Mouse (Mus musculus) inflammation-experienced regulatory T-cells, adult 16 weeks (primary cell): ENCODE results near the gene Smarcd3. TPM values are rescaled to one million over a fixed set of nuclear protein-coding genes. Genes with fewer than 3 reads are reported as not detected.

Source experiments
- polyA plus RNA-seq: library from polyadenylated mRNA; unstranded; fragments of 100-300 nt; shearing (Covaris generic); gene quantifications from one replicate; pipeline ENCODE4 v1.2.1, GENCODE M21; 2017

Smarcd3 gene
- polyA plus RNA-seq: 1.6 TPM

DNA sequence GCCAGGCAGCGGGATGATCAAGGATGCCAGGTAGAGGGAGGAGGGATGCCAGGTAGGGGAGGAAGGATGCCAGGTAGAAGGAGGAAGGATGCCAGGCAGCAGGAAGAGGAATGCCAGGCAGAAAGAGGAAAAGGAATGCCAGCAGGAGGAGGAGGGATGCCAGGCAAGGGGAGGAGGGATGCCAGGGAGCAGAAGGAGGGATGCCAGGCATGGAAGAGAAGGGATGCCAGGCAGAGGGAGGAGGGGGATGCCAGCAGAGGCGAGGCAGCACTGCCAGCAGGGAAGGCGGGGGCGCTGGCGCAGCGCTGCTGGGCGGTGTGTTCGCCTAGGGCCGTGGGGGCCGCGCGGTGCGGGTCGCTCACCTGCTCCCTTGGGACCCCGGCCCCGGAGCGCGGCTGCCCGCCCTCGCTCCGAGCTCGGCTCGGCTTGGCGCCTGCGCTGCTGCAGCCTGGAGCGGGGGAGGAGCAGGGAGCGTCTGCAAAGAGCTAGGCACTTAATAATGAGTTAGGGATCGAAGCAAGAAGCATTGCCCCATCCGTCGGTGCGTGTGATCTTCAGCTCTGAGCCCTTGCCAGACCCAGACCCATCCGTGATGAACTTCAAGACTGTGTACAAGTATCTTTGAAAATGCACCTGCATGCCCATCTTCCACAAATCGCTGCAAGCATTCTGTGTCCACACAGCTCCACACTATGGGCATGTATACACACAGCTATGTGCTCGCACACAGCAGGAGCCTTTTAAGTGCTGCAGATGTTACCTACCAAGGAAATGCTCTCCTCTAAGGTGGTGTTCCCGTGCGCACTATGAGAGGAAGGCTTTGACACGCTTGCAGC lies at the start of gene Smarcd3:
Gene Smarcd3, minus strand, starts transcription at position 426 of the 836 bp plus-strand sequence.

DNA sequence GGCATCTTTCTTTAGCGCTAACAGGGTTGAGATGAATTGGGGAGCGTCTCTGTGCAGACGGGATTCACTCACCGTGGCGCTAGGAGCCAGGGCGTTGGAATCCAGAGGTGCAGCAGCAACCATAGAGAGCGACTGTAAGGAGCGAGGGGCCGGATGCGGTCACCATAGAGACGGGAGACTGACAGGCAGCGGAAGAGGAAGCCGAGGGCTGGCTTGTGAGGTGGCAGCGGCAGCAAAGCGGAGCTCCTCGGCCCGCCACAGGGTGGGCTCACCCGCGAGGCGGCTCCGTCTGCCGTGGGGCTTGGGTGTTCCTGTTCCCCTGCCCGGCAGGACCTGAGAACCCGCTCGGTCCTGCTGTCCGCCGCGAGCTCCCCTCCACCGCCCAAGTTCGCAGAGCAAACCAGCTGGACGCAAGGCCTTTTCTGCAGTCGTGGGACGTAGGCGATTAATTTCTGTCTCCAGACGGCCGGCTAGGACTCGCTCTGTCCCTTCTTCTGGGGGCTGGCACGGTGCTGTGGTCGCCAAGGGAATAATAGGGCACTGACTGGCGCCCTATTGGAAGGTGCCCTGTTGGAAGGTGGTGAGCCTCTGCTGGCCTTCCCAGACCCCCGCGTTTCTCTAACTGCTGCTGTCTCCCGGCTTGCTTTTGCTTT lies 37.5 kb downstream of the Smarcd3 start, which contains the start of gene Chpf2:
Gene Chpf2, plus strand, starts transcription at position 195 of the 653 bp plus-strand sequence.

DNA sequence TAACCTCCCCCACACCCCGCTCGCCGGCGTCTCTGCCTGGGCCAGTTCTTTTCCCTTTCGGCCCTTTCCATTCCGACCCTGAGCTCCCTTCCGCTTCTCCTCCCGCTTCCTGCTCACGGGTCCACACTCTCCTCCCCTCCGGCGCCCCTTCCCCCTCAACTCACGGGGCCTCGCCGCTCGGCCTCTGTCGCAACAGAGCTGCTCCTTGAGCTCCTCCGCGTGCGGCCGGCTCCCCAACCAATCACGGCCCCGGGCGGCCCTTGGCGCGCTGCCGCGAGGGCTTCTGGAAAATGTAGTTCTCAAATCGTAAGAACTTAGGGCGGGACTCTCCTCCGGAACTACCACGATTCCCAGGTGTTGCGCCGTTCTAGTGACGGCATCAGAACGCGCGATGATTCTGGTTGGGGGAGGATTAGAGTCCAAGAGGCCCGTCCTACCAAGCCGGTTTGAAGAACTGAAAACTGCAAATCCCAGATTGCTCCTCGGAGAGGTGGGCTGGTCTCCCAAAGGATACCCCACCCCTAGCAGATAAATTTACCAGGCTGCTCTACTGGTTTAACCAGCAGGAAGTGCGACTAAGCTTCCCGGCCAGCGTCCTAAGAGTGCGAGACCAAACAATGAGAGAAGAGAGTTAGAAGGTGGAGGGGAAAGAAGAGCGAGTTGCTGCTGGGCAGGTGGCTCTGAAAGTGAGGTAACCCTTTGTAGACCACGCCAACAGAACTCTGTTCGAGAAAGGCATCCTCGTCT lies 46.9 kb downstream of the Smarcd3 start, which contains the start of gene Abcf2:
Gene Abcf2, minus strand, starts transcription at position 285 of the 747 bp plus-strand sequence.

DNA sequence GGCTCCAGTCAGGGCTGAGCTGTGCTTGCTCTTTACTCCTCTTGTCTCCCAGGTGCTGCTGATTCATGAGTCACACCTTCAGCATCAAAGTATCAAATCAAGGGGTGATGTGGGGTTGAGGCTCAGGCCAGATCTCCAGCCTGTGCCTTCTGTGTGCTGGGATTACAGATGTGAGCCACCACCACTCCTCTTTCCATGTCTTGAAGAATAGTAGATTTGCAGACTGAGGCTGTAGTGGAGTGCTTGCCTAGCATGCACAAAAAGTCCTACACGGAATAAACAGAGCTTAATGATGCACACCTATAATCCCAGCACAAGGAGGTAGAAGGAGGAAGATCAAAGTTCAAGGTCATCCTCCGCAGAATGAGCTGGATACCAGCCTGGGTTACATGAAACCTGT lies 67.5 kb downstream of the Smarcd3 start, which contains the start of gene 4931409K22Rik:
Gene 4931409K22Rik, minus strand, starts transcription at position 101 of the 400 bp plus-strand sequence.

Other genes starting within 250 kb of the Smarcd3 start
- gene Atg9b, start 232.3 kb downstream of the Smarcd3 start, polyA plus RNA-seq: 0.89 TPM
- gene Abcb8, start 230.7 kb downstream of the Smarcd3 start, polyA plus RNA-seq: 27.8 TPM
- not detected for gene Asic3, start 211.0 kb downstream of the Smarcd3 start, polyA plus RNA-seq
- 90.7 TPM for gene Cdk5, start 200.9 kb downstream of the Smarcd3 start, polyA plus RNA-seq
- gene Slc4a2, start 200.6 kb downstream of the Smarcd3 start, polyA plus RNA-seq: 49.6 TPM
- gene Fastk, start 179.1 kb downstream of the Smarcd3 start, polyA plus RNA-seq: 148 TPM
- 89.2 TPM for gene Tmub1, start 176.6 kb downstream of the Smarcd3 start, polyA plus RNA-seq
- 4.8 TPM for gene Agap3, start 172.2 kb downstream of the Smarcd3 start, polyA plus RNA-seq
- not detected for gene Gbx1, start 97.2 kb downstream of the Smarcd3 start, polyA plus RNA-seq
- gene Asb10, start 83.4 kb downstream of the Smarcd3 start, polyA plus RNA-seq: not detected
- gene 4931409K22Rik, start 67.6 kb downstream of the Smarcd3 start, polyA plus RNA-seq: not detected
- 99.2 TPM for gene Abcf2, start 46.9 kb downstream of the Smarcd3 start, polyA plus RNA-seq
- 43.8 TPM for gene Chpf2, start 37.7 kb downstream of the Smarcd3 start, polyA plus RNA-seq
- gene Nub1, start 61.1 kb upstream of the Smarcd3 start, polyA plus RNA-seq: 97.9 TPM
- not detected for gene Wdr86, start 106.3 kb upstream of the Smarcd3 start, polyA plus RNA-seq
- gene Crygn, start 133.6 kb upstream of the Smarcd3 start, polyA plus RNA-seq: 1.6 TPM
- 100 TPM for gene Rheb, start 218.2 kb upstream of the Smarcd3 start, polyA plus RNA-seq